Mouse (Mus musculus): ENCODE results near the gene Nr1i2. TPM values are rescaled to one million over a fixed set of nuclear protein-coding genes. Genes with fewer than 3 reads are reported as not detected.

Nr1i2 gene
- total and polyA plus RNA-seq, 3 experiments: not detected

- TF ChIP-seq SIN3A (IDR thresholded peaks at IDR 0.05; ENCODE audit: low read length) (no peak), JUN (IDR thresholded peaks at IDR 0.05; ENCODE audit: insufficient read depth, low read depth, low read length) (no peak)
- H3K27me3 ChIP-seq (replicated peaks): no peaks in the 10 kb centered on the region
- H3K4me3 ChIP-seq (replicated peaks in 1 of 3; ENCODE audit: low read depth in 2 of 3, low read length in 2 of 3, poor library complexity in 1 of 3): no peak overlapping the region
- H3K4me2 ChIP-seq (ENCODE audit: insufficient read depth, low read depth, poor library complexity, severe bottlenecking): no peak overlapping the region
- dilution Hi-C loops (cut with MboI; ENCODE audit: extremely low pct_ligation_motif_present, extremely low pct_unique_long_range_greater_than_20kb, low sequenced_read_pairs): no loop called here
- H3K27ac ChIP-seq (ENCODE audit: insufficient read depth, low read depth): no peak overlapping the region
- no peaks in the 10 kb centered on the region for H3K79me2 ChIP-seq (replicated peaks; ENCODE audit: control insufficient read depth, extremely low read depth, insufficient read depth, poor library complexity, severe bottlenecking)
- no peaks in the 10 kb centered on the region for H3K36me3 ChIP-seq (replicated peaks in 1 of 2; ENCODE audit: control insufficient read depth in 1 of 2, insufficient read depth in 1 of 2, low read length in 1 of 2)
- no peaks in the 10 kb centered on the region for H3K9me3 ChIP-seq (replicated peaks; ENCODE audit: low read length)
- no peak overlapping the region for H3K9ac ChIP-seq (ENCODE audit: insufficient read depth, low read depth)
- no peak for DNase-seq (ENCODE audit: extremely low read depth)
- peaks cover 14 to 29% of the 10 kb centered on the region in 2 experiments for H3K4me1 ChIP-seq (ENCODE audit: control insufficient read depth in 1 of 2, insufficient read depth in 2 of 2)
- in situ Hi-C loops (cut with MboI; ENCODE audit: low pct_ligation_motif_present, low pct_unique_long_range_greater_than_20kb, low sequenced_read_pairs): no loop called here
Measured at GRCm38 (mm10) chr16:38324311-38324710, 29.7 kb upstream of the Nr1i2 start.

- dilution Hi-C loops (cut with MboI; ENCODE audit: extremely low pct_ligation_motif_present, extremely low pct_unique_long_range_greater_than_20kb, low sequenced_read_pairs) (no loop called here), in situ Hi-C loops (cut with MboI; ENCODE audit: low pct_ligation_motif_present, low pct_unique_long_range_greater_than_20kb, low sequenced_read_pairs) (no loop called here)
- H3K4me3 ChIP-seq (replicated peaks in 1 of 3; ENCODE audit: low read depth in 2 of 3, low read length in 2 of 3, poor library complexity in 1 of 3): no peak overlapping the region
- peak; percentile 95 for DNase-seq (ENCODE audit: extremely low read depth)
- H3K9ac ChIP-seq (ENCODE audit: insufficient read depth, low read depth): no peak overlapping the region
- H3K9me3 ChIP-seq (replicated peaks; ENCODE audit: low read length): no peaks in the 10 kb centered on the region
- H3K79me2 ChIP-seq (replicated peaks; ENCODE audit: control insufficient read depth, extremely low read depth, insufficient read depth, poor library complexity, severe bottlenecking): no peaks in the 10 kb centered on the region
- no peaks in the 10 kb centered on the region for H3K36me3 ChIP-seq (replicated peaks in 1 of 2; ENCODE audit: control insufficient read depth in 1 of 2, insufficient read depth in 1 of 2, low read length in 1 of 2)
- H3K27ac ChIP-seq (ENCODE audit: insufficient read depth, low read depth): no peak overlapping the region
- peak overlapping the region; percentile 37 for H3K4me2 ChIP-seq (ENCODE audit: insufficient read depth, low read depth, poor library complexity, severe bottlenecking)
- no peaks in the 10 kb centered on the region for H3K27me3 ChIP-seq (replicated peaks)
- peaks cover 9 to 13% of the 10 kb centered on the region in 2 experiments; a peak in 3 of 4 replicates for H3K4me1 ChIP-seq (ENCODE audit: control insufficient read depth in 1 of 2, insufficient read depth in 2 of 2)
- TF ChIP-seq HCFC1 (IDR thresholded peaks at IDR 0.05; ENCODE audit: low read depth, low read length): no peak; the same call in 1 of the 2 replicates
- peak; percentile 78 for TF ChIP-seq ETS1 (conservative IDR thresholded peaks at IDR 0.05; ENCODE audit: low read depth, low read length)
- TF ChIP-seq MEF2A (IDR thresholded peaks at IDR 0.05; ENCODE audit: borderline replicate concordance, low read depth, low read length): peak; percentile 48; the same call in 1 of the 2 replicates
- TF ChIP-seq RAD21 (IDR thresholded peaks at IDR 0.05; ENCODE audit: low read depth, low read length): peak; percentile 57
- TF ChIP-seq JUN (IDR thresholded peaks at IDR 0.05; ENCODE audit: insufficient read depth, low read depth, low read length): peak; percentile 82
- TF ChIP-seq SMC3 (IDR thresholded peaks at IDR 0.05; ENCODE audit: low read depth, low read length): peak; percentile 75
- TF ChIP-seq ZNF384 (IDR thresholded peaks at IDR 0.05; ENCODE audit: low read depth, low read length): peak; percentile 44; the same call in 1 of the 2 replicates
- peak; percentile 86 for TF ChIP-seq JUND (conservative IDR thresholded peaks at IDR 0.05; ENCODE audit: low read depth, low read length)
- TF ChIP-seq MYC (IDR thresholded peaks at IDR 0.05; ENCODE audit: low read depth, low read length): peak; percentile 9; the same call in 1 of the 2 replicates
- TF ChIP-seq IRF4 (IDR thresholded peaks at IDR 0.05; ENCODE audit: low read depth, low read length): peak; percentile 95
- TF ChIP-seq MAX (IDR thresholded peaks at IDR 0.05; ENCODE audit: low read length): no peak
- no peak for TF ChIP-seq PAX5 (IDR thresholded peaks at IDR 0.05; ENCODE audit: low read length)
- no peak for TF ChIP-seq E2F4 (IDR thresholded peaks at IDR 0.05; ENCODE audit: insufficient replicate concordance, low read depth, low read length)
- TF ChIP-seq UBTF (IDR thresholded peaks at IDR 0.05; ENCODE audit: low read depth, low read length): no peak
- TF ChIP-seq ZMIZ1 (IDR thresholded peaks at IDR 0.05; ENCODE audit: low read depth, low read length): no peak
- TF ChIP-seq MAZ (IDR thresholded peaks at IDR 0.05; ENCODE audit: low read depth, low read length): no peak
- TF ChIP-seq ELF1 (IDR thresholded peaks at IDR 0.05; ENCODE audit: low read depth, low read length): peak; percentile 59; the same call in 1 of the 2 replicates
- TF ChIP-seq NELFE (IDR thresholded peaks at IDR 0.05; ENCODE audit: low read depth, low read length): no peak
- no peak for TF ChIP-seq USF1 (IDR thresholded peaks at IDR 0.05; ENCODE audit: low read depth, low read length)
- peak; percentile 58 for TF ChIP-seq TCF12 (IDR thresholded peaks at IDR 0.05; ENCODE audit: low read depth, low read length)
- TF ChIP-seq NRF1 (IDR thresholded peaks at IDR 0.05; ENCODE audit: low read depth, low read length): peak; percentile 40; the same call in 1 of the 2 replicates
- no peak for TF ChIP-seq ZKSCAN1 (IDR thresholded peaks at IDR 0.05; ENCODE audit: borderline replicate concordance, low read depth, low read length)
- TF ChIP-seq TBP (conservative IDR thresholded peaks at IDR 0.05; ENCODE audit: low read depth, low read length): no peak
- no peak for TF ChIP-seq CHD2 (IDR thresholded peaks at IDR 0.05; ENCODE audit: low read length)
- TF ChIP-seq USF2 (conservative IDR thresholded peaks at IDR 0.05; ENCODE audit: low read depth, low read length): no peak
- TF ChIP-seq GABPA (IDR thresholded peaks at IDR 0.05; ENCODE audit: insufficient replicate concordance, low read depth, low read length): no peak
- peak; percentile 69 for TF ChIP-seq EP300 (IDR thresholded peaks at IDR 0.05; ENCODE audit: low read length)
- TF ChIP-seq POLR2AphosphoS2 (IDR thresholded peaks at IDR 0.05; ENCODE audit: low read depth, low read length): no peak
- TF ChIP-seq RCOR1 (conservative IDR thresholded peaks at IDR 0.05; ENCODE audit: low read depth, low read length): peak; percentile 67; the same call in 1 of the 2 replicates
- TF ChIP-seq MXI1 (IDR thresholded peaks at IDR 0.05; ENCODE audit: low read depth, low read length): 0 out of 2 replicates have a peak, but pooled peaks have one; percentile 64
- TF ChIP-seq POLR2A (IDR thresholded peaks at IDR 0.05; ENCODE audit: low read depth, low read length): no peak
- TF ChIP-seq BHLHE40 (IDR thresholded peaks at IDR 0.05; ENCODE audit: low read depth, low read length): no peak
Measured at GRCm38 (mm10) chr16:38321452-38321935, 26.9 kb upstream of the Nr1i2 start.

All from CH12.LX (cell line).